Mouse (Mus musculus) urinary bladder, postnatal 25 days (tissue): Measurements from ENCODE around the gene Mybl2.
A peak's percentile ranks its signal among the peaks of the same experiment; 100 is the strongest.
"Not testable (repeated sequence)": the region's sequence is repeated elsewhere in the genome, so short reads cannot be mapped to it uniquely, and the experiment has no call there.

Source experiments
- DNase-seq: peaks from one replicate; pipeline ENCODE4 v3.0.0; 2022; ENCODE audit warnings: low spot score

Mybl2 gene

GRCm38 (mm10) chr2:163054335-163054840 lies at the start of gene Mybl2:
Mybl2 (plus strand) TSS chr2:163054687.
- peak; percentile 89 for DNase-seq

DNA sequence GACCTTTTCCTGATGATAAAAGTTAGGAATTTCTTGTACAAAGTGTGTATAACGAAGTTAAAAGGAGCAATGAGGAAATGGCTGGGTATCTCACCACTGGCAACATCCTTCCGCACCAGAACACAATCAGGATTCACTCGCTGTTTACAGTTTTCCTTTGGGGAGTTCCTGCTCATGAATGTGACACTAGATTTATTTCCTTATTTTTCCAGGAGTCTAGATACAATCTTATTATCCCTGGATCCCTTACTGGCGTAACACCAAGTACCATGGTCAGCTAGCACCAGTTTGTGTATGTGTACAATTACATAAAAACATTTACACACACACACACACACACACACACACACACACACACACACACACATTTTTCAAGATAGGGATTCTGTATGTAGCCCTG lies 47.2 kb upstream of the Mybl2 start:
- no peak for DNase-seq

GRCm38 (mm10) chr2:163016916-163017743 lies 37.4 kb upstream of the Mybl2 start, which contains the start of gene Ift52:
Ift52 (plus strand) TSS chr2:163017354.
- DNase-seq: peak; percentile 93

DNA sequence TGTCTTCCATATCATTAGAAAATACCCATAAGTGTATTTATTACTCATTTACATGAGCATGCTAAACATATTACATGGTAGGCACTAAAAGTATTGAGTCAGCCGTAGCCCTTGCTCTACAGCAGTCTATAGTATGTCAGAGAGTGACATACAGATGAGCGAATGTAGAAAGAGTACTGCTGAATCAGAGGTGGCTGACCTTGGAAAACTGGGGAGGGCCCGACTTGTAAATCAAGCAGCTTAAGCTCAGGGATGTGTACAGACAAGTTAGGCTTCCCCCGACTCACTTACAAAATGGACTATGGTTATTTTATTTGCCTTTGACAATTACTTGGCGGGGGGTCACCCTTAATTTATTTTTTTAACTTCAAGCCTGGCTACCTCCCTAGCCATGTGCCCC lies 23.2 kb upstream of the Mybl2 start:
- no peak for DNase-seq

GRCm38 (mm10) chr2:163031757-163032156 lies 22.7 kb upstream of the Mybl2 start:
- no peak for DNase-seq

- no peak for DNase-seq
These were observed 21.9 kb upstream of the Mybl2 start for GRCm38 (mm10) chr2:163032622-163033021.

DNA sequence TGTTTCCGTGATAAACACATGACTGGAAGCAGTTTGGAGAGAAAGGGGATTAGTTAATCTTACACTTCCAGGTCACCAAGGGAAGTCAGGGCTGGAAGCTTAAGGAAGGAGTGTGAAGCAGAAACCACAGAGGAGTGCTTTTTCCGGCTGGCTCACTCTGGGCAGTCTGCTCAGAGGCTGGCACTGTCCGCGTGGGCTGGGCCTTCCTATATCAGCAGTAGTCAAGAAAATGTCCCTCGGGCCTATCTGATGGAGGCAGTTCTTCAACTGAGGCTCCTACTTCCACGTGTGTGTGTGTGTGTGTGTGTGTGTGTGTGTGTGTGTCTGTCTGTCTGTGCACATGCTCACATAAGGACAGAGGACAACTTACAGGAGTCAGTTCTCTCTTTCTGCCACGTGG lies 14.5 kb upstream of the Mybl2 start:
- no peak for DNase-seq

- DNase-seq: peak; percentile 62
These were observed 6.4 kb upstream of the Mybl2 start for GRCm38 (mm10) chr2:163048125-163048524.

GRCm38 (mm10) chr2:163049116-163049515 lies 5.4 kb upstream of the Mybl2 start:
- no peak for DNase-seq

- no peak for DNase-seq
These were observed 2.8 kb upstream of the Mybl2 start for GRCm38 (mm10) chr2:163051691-163052090.

- no peak for DNase-seq
These were observed 2.4 kb upstream of the Mybl2 start for GRCm38 (mm10) chr2:163052101-163052500.

DNA sequence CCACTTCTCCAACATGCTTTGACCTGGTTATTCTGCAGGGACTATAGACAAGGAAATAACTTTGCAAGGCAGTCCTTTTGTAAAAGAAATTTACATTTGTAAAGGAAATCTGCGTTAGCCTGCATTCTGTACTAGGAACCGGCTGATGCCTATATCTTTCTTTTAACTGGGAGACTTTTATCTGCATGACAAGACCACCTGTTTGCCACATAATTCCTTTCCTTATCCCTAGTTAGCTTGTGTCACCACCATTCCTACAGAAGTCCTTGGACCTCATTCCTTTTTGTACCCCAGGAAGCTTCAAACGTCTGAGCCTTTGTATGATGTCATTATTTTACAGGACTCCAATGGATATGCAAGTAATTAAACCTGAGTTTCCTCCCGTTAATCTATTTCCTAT lies 1.7 kb upstream of the Mybl2 start:
- no peak for DNase-seq

GRCm38 (mm10) chr2:163054891-163055494 lies 506 bp downstream of the Mybl2 start:
- no peak for DNase-seq

GRCm38 (mm10) chr2:163055715-163056114 lies 1.2 kb downstream of the Mybl2 start:
- no peak for DNase-seq

- no peak for DNase-seq
These were observed 2.1 kb downstream of the Mybl2 start for GRCm38 (mm10) chr2:163056584-163056983.

DNA sequence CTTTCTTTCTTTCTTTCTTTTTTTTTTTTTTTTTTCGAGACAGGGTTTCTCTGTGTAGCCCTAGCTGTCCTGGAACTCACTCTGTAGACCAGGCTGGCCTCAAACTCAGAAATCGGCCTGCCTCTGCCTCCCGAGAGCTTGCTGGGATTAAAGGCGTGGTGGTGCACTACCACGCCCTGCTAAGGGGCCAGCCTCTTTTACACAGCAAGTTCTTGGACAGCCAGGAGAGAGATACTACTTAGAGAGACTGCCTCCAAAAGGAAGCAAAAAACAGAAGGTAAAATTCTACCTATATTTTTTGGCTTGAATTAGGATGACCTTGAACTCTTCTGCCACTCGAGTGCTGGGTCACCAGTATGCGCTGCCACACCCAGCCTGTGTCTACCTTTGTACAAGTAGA lies 4.5 kb downstream of the Mybl2 start:
- not testable (repeated sequence) for DNase-seq

DNA sequence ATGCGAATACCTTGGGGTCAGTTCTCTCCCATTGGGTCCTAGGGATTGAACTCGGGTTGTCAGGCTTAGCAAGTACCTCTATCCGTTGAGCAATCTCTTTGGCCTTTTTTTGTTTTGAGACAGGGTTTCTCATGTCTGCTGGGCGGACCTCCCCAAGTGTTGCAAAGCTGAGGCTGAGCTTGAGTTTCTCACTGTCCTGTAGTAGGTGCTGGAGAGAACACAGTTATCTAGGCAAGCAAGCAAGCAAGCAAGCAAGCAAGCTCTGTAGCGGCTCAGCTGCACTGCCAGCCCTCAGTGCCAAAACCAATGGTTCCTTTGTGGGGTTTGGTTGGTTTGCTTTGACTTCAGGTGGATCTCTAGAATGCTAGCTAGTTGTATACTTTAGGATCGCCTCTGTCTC lies 6.1 kb downstream of the Mybl2 start:
- DNase-seq: no peak

DNA sequence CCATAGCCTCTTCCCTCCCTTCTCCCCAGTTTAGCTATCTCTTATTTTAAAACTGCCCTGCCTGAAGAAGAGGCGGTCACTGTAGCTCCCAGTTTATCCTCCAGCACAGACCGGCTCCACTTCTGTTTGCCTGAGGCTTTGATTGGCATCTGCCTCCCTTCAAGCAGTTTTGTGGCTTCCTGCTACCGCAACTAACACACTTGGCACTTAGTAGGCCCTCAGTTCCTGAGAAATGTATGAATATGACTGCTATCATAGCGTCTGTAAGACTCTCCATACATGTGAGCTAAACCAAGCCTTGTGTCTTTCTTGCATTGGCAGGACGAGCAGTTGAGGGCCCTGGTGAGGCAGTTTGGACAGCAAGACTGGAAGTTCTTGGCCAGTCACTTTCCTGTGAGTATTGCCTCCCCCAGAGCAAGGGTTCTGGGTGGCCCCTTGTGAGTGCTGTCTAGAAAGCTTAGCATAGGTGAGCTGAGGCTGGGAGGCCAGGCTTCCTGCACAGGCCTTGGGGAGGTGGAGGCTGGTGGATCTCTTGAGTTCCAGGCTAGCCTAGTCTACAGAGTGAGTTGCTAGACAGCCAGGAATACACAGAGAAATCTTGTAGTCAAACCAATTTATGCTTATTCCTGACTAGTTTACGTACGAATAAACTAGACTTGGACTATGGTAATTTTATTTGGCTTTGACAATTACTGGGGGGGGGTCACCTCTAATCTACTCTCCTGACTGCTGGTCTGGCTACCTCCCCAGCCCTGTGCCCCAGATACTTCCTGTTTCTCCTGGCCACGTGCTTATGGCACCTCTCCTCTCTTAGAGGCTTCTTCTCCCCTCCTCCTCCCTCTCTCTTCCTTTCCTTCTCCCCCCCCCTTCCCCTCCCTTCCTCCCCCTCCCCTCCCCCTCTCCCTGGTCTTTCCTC lies 7.0 kb downstream of the Mybl2 start:
- no peak for DNase-seq

DNA sequence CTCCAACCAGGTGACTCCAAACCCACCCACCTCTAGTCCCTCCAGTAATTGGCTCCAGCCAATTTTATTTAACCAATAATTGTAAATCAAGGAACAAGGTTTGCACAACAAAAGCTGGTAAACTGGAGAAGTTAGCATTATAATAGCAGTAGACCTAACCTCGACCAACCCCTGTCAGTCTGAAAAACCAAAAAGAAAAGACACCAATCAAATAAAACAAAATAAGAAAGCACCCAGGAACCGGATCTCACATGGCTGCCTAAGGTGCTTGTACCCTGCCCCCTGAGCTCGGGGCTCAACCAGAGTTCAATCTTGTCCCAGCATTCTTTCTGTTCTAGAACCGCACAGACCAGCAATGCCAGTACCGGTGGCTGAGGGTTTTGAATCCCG lies 7.6 kb downstream of the Mybl2 start:
- DNase-seq: no peak

DNA sequence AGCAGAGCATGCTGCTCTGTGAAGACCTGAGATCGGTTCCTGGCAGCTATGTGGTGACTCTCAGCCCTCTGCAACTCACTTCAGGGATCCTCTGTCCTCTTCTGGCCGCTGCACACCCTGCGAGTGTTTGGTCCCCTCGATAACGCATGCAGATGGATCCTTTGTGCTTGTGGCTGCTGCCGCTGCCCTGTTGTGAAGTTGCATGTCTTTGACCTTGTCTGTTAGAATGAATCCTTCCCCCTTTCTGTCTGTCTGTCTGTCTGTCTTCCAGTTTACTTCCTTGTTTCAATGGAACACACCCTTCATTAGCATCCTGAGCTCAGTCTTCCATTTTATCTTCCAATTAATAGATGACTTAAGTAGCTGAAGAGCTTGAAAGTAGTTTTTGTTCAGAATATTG lies 11.8 kb downstream of the Mybl2 start:
- no peak for DNase-seq

GRCm38 (mm10) chr2:163067233-163067632 lies 12.7 kb downstream of the Mybl2 start:
- no peak for DNase-seq

DNA sequence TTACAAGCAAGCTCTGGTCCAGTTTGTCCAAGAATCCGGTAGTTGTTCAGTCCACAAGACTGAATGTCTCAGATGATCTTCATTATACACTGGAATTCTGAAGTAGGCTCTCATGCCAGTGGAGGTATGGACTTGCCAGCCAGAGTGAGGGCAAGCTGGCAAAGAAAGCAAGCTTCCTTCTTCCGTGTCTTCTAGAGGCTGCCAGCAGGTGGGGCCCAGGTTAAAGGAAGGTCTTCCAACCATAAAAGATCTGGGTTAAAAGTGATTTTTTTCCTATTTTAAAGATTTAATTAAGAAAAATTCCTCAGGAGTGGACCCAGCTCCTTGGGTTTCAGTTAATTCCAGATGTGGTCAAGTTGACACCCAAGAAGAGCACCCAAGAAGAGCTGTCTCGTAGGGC lies 15.7 kb downstream of the Mybl2 start:
- DNase-seq: no peak
